17 mouse cellular contexts compared by ENCODE assay signal in the genomic region with DNA sequence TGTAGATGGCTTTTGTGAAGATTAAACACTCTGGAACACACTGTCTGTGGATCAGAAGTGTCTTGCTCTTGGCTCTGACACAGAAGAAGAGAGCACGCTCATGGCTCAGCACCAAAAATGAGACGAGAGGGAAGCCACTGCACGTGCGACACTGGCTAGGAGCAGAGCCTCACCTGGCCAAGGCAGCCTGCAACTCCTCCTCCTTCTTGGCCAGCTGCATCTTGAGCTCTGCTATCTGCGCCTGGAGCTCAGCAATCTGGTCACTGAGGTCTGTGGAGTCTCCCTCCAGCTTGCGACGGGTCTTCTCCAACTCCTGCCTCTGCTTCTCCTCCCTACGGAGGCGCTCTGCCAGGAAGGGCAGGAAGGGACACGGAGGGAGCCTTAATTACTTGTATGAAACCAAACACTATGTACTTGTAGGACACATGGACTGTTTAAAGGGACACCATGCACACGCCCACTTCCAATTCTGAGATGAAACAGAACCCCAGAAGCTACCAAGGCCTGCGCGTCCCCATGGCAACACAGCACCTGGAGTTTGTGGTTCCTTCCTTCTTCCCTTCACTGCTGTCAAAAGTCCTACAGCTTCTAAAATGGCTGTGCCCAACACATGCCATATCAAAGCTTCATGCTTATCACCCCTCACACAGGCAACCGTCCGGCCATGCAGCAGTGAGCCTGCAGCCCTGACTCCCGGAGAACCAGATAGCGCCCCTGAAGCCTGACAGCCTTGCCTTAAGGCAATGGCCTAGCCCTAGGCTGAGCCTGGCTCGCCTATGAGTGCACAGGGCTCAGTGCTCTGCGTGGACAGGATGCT. TPM values are rescaled to one million over a fixed set of nuclear protein-coding genes. Genes with fewer than 3 reads are reported as not detected.
A peak's percentile ranks its signal among the peaks of the same experiment; 100 is the strongest.
DNase-seq lines count a peak whose midpoint lies in the region; ATAC-seq and TF ChIP-seq lines count a peak whose summit lies in the region.
"Had no signal": no experiment of that assay in that cellular context is flagged by ENCODE, and none has a peak within 500 bp of the region (broad histone marks: within the 10 kb centered on the region; RNA-seq: fewer than 3 reads in every experiment).

No protein-coding gene starts in this region.

- peak; percentile 43; the same call in 1 of the 2 replicates for ATAC-seq in intestine, embryonic 16.5 days
- ATAC-seq in intestine, embryonic 15.5 days: no peak
- peak; percentile 26 to 38; a peak in 2 of 4 replicates for ATAC-seq in hematopoietic stem cell, adult 5-6 weeks (replicated peaks in 1 of 2; ENCODE audit: insufficient read depth in 1 of 2, low FRiP score in 2 of 2, low TSS enrichment in 1 of 2, low read depth in 1 of 2, poor library complexity in 2 of 2, severe bottlenecking in 2 of 2)
- ATAC-seq in megakaryocyte, adult 5-6 weeks (ENCODE audit: poor library complexity, severe bottlenecking): 0 out of 2 replicates have a peak, but pooled peaks have one; percentile 17
- peak; percentile 56; the same call in 1 of the 2 replicates for ATAC-seq in stomach, embryonic 14.5 days (ENCODE audit: insufficient number of reproducible peaks, insufficient read depth, low FRiP score, low read depth)
- ATAC-seq: forebrain, embryonic 15.5 days had no signal

- no peak for DNase-seq in lung, adult 2 months
- no peak for DNase-seq in adrenal gland, adult 2 months
- DNase-seq in frontal cortex, postnatal 10 days (ENCODE audit: low spot score in 2 of 2): no peak
- DNase-seq: cerebellum, postnatal 14 days; gastrocnemius, postnatal 14 days; right cerebral cortex, postnatal 4 days had no signal

- no peak overlapping the region for H3K9ac ChIP-seq in intestine, embryonic 16.5 days (ENCODE audit: low read depth, low read length)
- no peak overlapping the region for H3K9ac ChIP-seq in intestine, embryonic 15.5 days
- no peak overlapping the region for H3K9ac ChIP-seq in stomach, embryonic 14.5 days (replicated peaks; ENCODE audit: low read depth, low read length)
- H3K9ac ChIP-seq: embryonic facial prominence, embryonic 13.5 days; forebrain, embryonic 15.5 days; heart, embryonic 13.5 days; hindbrain, embryonic 12.5 days had no signal

- no peaks in the 10 kb centered on the region for H3K4me1 ChIP-seq in intestine, embryonic 16.5 days (ENCODE audit: control insufficient read depth, insufficient read depth, low read length)
- H3K4me1 ChIP-seq in intestine, embryonic 15.5 days (replicated peaks): no peaks in the 10 kb centered on the region
- H3K4me1 ChIP-seq in stomach, embryonic 14.5 days (ENCODE audit: control insufficient read depth, insufficient read depth, low read length): no peaks in the 10 kb centered on the region
- H3K4me1 ChIP-seq in lung, adult 2 months (ENCODE audit: control insufficient read depth, insufficient read depth, low read length): no peaks in the 10 kb centered on the region
- H3K4me1 ChIP-seq: embryonic facial prominence, embryonic 13.5 days; forebrain, embryonic 15.5 days; heart, embryonic 13.5 days; hindbrain, embryonic 12.5 days had no signal

- H3K4me3 ChIP-seq in intestine, embryonic 16.5 days (ENCODE audit: low read length): no peak overlapping the region
- no peak overlapping the region for H3K4me3 ChIP-seq in intestine, embryonic 15.5 days (replicated peaks)
- H3K4me3 ChIP-seq in stomach, embryonic 14.5 days (ENCODE audit: low read depth, low read length): no peak overlapping the region
- H3K4me3 ChIP-seq in lung, adult 2 months (replicated peaks; ENCODE audit: extremely low read depth, low read depth, low read length): no peak overlapping the region
- H3K4me3 ChIP-seq: embryonic facial prominence, embryonic 13.5 days; forebrain, embryonic 15.5 days; heart, embryonic 13.5 days; hindbrain, embryonic 12.5 days had no signal

- WGBS in intestine, embryonic 16.5 days: 80% methylated on average over 19 of the region's 19 CpGs
- WGBS in intestine, embryonic 15.5 days: 75% methylated on average over 19 of the region's 19 CpGs
- WGBS in stomach, embryonic 14.5 days: 88% methylated on average over 19 of the region's 19 CpGs
- 75% methylated on average over 19 of the region's 19 CpGs for WGBS in lung, adult 2 months

- no peaks in the 10 kb centered on the region for H3K9me3 ChIP-seq in intestine, embryonic 16.5 days (ENCODE audit: control insufficient read depth, low read length)
- no peaks in the 10 kb centered on the region for H3K9me3 ChIP-seq in intestine, embryonic 15.5 days
- no peaks in the 10 kb centered on the region for H3K9me3 ChIP-seq in stomach, embryonic 14.5 days (ENCODE audit: control insufficient read depth, low read depth, low read length)
- H3K9me3 ChIP-seq: embryonic facial prominence, embryonic 13.5 days; forebrain, embryonic 15.5 days; heart, embryonic 13.5 days; hindbrain, embryonic 12.5 days had no signal

- no peak overlapping the region for H3K27ac ChIP-seq in intestine, embryonic 16.5 days (ENCODE audit: low read length)
- no peak overlapping the region for H3K27ac ChIP-seq in intestine, embryonic 15.5 days
- no peak overlapping the region for H3K27ac ChIP-seq in stomach, embryonic 14.5 days (ENCODE audit: low read length)
- H3K27ac ChIP-seq: embryonic facial prominence, embryonic 13.5 days; forebrain, embryonic 15.5 days; heart, embryonic 13.5 days; hindbrain, embryonic 12.5 days; kidney, postnatal 0 days had no signal

- no peak overlapping the region for H3K4me2 ChIP-seq in intestine, embryonic 16.5 days (ENCODE audit: low read depth, low read length)
- no peak overlapping the region for H3K4me2 ChIP-seq in intestine, embryonic 15.5 days (replicated peaks)
- H3K4me2 ChIP-seq in stomach, embryonic 14.5 days (replicated peaks; ENCODE audit: low read depth, low read length): no peak overlapping the region
- H3K4me2 ChIP-seq: embryonic facial prominence, embryonic 13.5 days; forebrain, embryonic 15.5 days; heart, embryonic 13.5 days; hindbrain, embryonic 12.5 days had no signal

- peaks cover 58% of the 10 kb centered on the region for H3K36me3 ChIP-seq in intestine, embryonic 16.5 days (ENCODE audit: control insufficient read depth, insufficient read depth, low read length)
- peaks cover 88% of the 10 kb centered on the region for H3K36me3 ChIP-seq in intestine, embryonic 15.5 days
- peaks cover 97% of the 10 kb centered on the region for H3K36me3 ChIP-seq in stomach, embryonic 14.5 days (ENCODE audit: control insufficient read depth, insufficient read depth, low read length)

- no peaks in the 10 kb centered on the region for H3K27me3 ChIP-seq in intestine, embryonic 16.5 days (replicated peaks; ENCODE audit: control insufficient read depth, insufficient read depth, low read length)
- no peaks in the 10 kb centered on the region for H3K27me3 ChIP-seq in intestine, embryonic 15.5 days (replicated peaks)
- no peaks in the 10 kb centered on the region for H3K27me3 ChIP-seq in stomach, embryonic 14.5 days (ENCODE audit: control insufficient read depth, insufficient read depth, low read length)
- H3K27me3 ChIP-seq: embryonic facial prominence, embryonic 13.5 days; forebrain, embryonic 15.5 days; heart, embryonic 13.5 days; hindbrain, embryonic 12.5 days had no signal

- TF ChIP-seq CTCF in lung, adult 2 months (IDR thresholded peaks at IDR 0.05; ENCODE audit: insufficient read depth, low read length): no peak

- TF ChIP-seq POLR2A in lung, adult 2 months (IDR thresholded peaks at IDR 0.05; ENCODE audit: borderline replicate concordance, extremely low read depth, low read depth, low read length): no peak

RNA-seq across cellular contexts. Expression of gene Apol8, which starts 16.5 kb away (rescaled TPM):
- 0.21 and 0.34 TPM in 2 replicates for polyA plus RNA-seq in intestine, embryonic 16.5 days (2015; fragmentation: Nextera tagmentation; extraction: Ambion mirVana)
- 0.18 and 0.35 TPM in 2 replicates for polyA plus RNA-seq in intestine, embryonic 15.5 days (2015; fragmentation: Nextera tagmentation; extraction: Ambion mirVana)
- 0.75 and 1.7 TPM in 2 replicates for total RNA-seq in hematopoietic stem cell, adult 5-6 weeks (2017)
- 0.16 and 1.3 TPM in 2 replicates for total RNA-seq in megakaryocyte, adult 5-6 weeks (2015)
- 0.16 and 0.26 TPM in 2 replicates for total RNA-seq in megakaryocyte, adult 5-6 weeks (2017)
- polyA plus RNA-seq in stomach, embryonic 14.5 days (2014; fragmentation: Nextera tagmentation; extraction: Ambion mirVana): 0.55 TPM in 1 of 2 replicates, not detected in the other
- polyA plus RNA-seq in lung, adult 2 months (2012; rRNA removed): 0.05 TPM in 1 of 2 replicates, not detected in the other
- not detected for total RNA-seq in adrenal gland, adult 2 months (2021)
- polyA plus RNA-seq in adrenal gland, adult 2 months (2012; rRNA removed): not detected in 2 replicates
- total RNA-seq: gastrocnemius, postnatal 14 days had no signal
- polyA plus RNA-seq: forebrain, embryonic 15.5 days; kidney, postnatal 0 days had no signal

RNA-seq across cellular contexts. Expression of gene Apol9b, which starts 44.5 kb away (rescaled TPM):
- 0.11 and 0.13 TPM in 2 replicates for polyA plus RNA-seq in intestine, embryonic 16.5 days (2015; fragmentation: Nextera tagmentation; extraction: Ambion mirVana)
- polyA plus RNA-seq in intestine, embryonic 15.5 days (2015; fragmentation: Nextera tagmentation; extraction: Ambion mirVana): 0.35 TPM in 1 of 2 replicates, not detected in the other
- 1.2 and 1.5 TPM in 2 replicates for total RNA-seq in hematopoietic stem cell, adult 5-6 weeks (2017)
- total RNA-seq in megakaryocyte, adult 5-6 weeks (2015): not detected in 2 replicates
- not detected in 2 replicates for total RNA-seq in megakaryocyte, adult 5-6 weeks (2017)
- polyA plus RNA-seq in stomach, embryonic 14.5 days (2014; fragmentation: Nextera tagmentation; extraction: Ambion mirVana): not detected in 2 replicates
- polyA plus RNA-seq in lung, adult 2 months (2012; rRNA removed): 1.7 and 2.1 TPM in 2 replicates
- total RNA-seq in adrenal gland, adult 2 months (2021): 1 to 10 TPM in 1 of 2 experiments, under 1 TPM in 1; 0.58 to 1.5 TPM
- 1.5 and 3.2 TPM in 2 replicates for polyA plus RNA-seq in adrenal gland, adult 2 months (2012; rRNA removed)
- total RNA-seq: gastrocnemius, postnatal 14 days had no signal
- polyA plus RNA-seq: brain, embryonic 14.5 days; embryonic facial prominence, embryonic 13.5 days; forebrain, embryonic 15.5 days; hindbrain, embryonic 12.5 days had no signal
